Mouse (Mus musculus) myocyte (in vitro differentiated cells): ENCODE results near the gene Pcna. TPM values are rescaled to one million over a fixed set of nuclear protein-coding genes. Genes with fewer than 3 reads are reported as not detected.

ENCODE experiments used
- H3K27me3 ChIP-seq: one replicate; pipeline ENCODE4 v1.6.1; 2011; ENCODE audit not compliant: control insufficient read depth, insufficient read depth, insufficient read length
- H3K36me3 ChIP-seq: one replicate; pipeline ENCODE4 v1.6.1; 2011; ENCODE audit not compliant: control insufficient read depth, insufficient read depth
- H3K4me2 ChIP-seq: one replicate; pipeline ENCODE4 v1.6.1; 2011; ENCODE audit warnings: low read depth, control low read depth
- H3K4me3 ChIP-seq: one replicate; pipeline ENCODE4 v1.5.1; 2011; ENCODE audit warnings: mild to moderate bottlenecking, control low read depth, moderate library complexity
- H3K79me2 ChIP-seq: one replicate; pipeline ENCODE4 v1.6.1; 2011; ENCODE audit not compliant: control insufficient read depth, insufficient read depth
- H3ac ChIP-seq: one replicate; pipeline ENCODE4 v1.6.1; 2011; ENCODE audit not compliant: control insufficient read depth, insufficient read length
- E2F4 ChIP-seq: IDR thresholded peaks from one replicate; pipeline ENCODE4 v1.6.1; 2011; ENCODE audit warnings: mild to moderate bottlenecking, control low read depth, moderate library complexity; ENCODE audit not compliant: insufficient read depth
- MYOD1 ChIP-seq, 3 experiments: IDR thresholded peaks; one replicate each; pipeline ENCODE4 v1.6.1; 2011; ENCODE audit warnings: control low read depth in 2 of 3, low read depth in 2 of 3, mild to moderate bottlenecking in 2 of 3, moderate library complexity in 1 of 3; ENCODE audit not compliant: insufficient read length in 2 of 3, control insufficient read depth in 1 of 3
- MYOG ChIP-seq, 3 experiments: IDR thresholded peaks; one replicate each; pipeline ENCODE4 v1.6.1; 2011; ENCODE audit warnings: control low read depth in 2 of 3, low read depth in 2 of 3, mild to moderate bottlenecking in 2 of 3; ENCODE audit not compliant: insufficient read length in 2 of 3, control insufficient read depth in 1 of 3, insufficient read depth in 1 of 3
- polyA plus RNA-seq: library from polyadenylated mRNA; unstranded; fragments of >200 nt; fragmentation: generic; extraction: Trizol; gene quantifications from one replicate; pipeline ENCODE4 v1.2.1, GENCODE M21; 2012; ENCODE audit warnings: missing spikeins

The Pcna gene
- polyA plus RNA-seq, 1 experiment: 65.5 TPM

DNA sequence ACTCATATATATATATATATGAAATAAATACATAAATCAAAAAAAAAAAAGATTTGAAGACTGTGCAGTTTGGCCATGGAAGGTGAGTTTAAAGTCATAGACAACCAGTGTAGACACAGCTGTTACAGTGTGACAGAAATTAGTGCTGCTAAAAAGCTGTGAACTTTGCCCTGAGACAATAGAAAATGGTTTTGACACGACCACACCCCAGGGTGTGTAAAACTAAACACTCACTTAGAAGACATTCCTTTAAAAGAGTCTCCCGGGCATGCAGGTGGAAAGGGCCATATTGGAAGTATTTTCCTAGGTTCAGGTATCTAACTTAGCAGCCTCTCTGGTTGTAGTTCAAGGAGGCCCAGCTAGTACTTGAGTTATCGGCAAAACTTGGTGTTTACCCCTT lies 49.9 kb downstream of the Pcna start:
- H3K36me3 ChIP-seq: no peaks in the 10 kb centered on the region
- no peaks in the 10 kb centered on the region for H3K79me2 ChIP-seq
- no peak overlapping the region for H3ac ChIP-seq
- TF ChIP-seq E2F4: no peak
- TF ChIP-seq MYOD1 (IDR thresholded peaks at IDR 0.05; ENCODE audit: control insufficient read depth in 1 of 3, insufficient read length in 2 of 3, low read depth in 2 of 3): peak in 1 of 3 experiments; percentile 10
- no peak for TF ChIP-seq MYOG (IDR thresholded peaks at IDR 0.05; ENCODE audit: control insufficient read depth in 1 of 3, insufficient read depth in 1 of 3, insufficient read length in 2 of 3, low read depth in 2 of 3)
- no peak overlapping the region for H3K4me3 ChIP-seq
- H3K4me2 ChIP-seq: peak overlapping the region; percentile 12
- H3K27me3 ChIP-seq: no peaks in the 10 kb centered on the region

Other genes starting within 250 kb of the Pcna start
- gene Rassf2, start 223.1 kb downstream of the Pcna start, polyA plus RNA-seq: 8.4 TPM
- 14.5 TPM for gene Slc23a2, start 108.2 kb downstream of the Pcna start, polyA plus RNA-seq
- 76.6 TPM for gene Tmem230, start 5.5 kb downstream of the Pcna start, polyA plus RNA-seq
- 30.3 TPM for gene Cds2, start 9.8 kb upstream of the Pcna start, polyA plus RNA-seq
- not detected for gene Prokr2, start 132.1 kb upstream of the Pcna start, polyA plus RNA-seq